Mouse (Mus musculus): ENCODE results near the gene Arhgef28.
A peak's percentile ranks its signal among the peaks of the same experiment; 100 is the strongest.

DNA sequence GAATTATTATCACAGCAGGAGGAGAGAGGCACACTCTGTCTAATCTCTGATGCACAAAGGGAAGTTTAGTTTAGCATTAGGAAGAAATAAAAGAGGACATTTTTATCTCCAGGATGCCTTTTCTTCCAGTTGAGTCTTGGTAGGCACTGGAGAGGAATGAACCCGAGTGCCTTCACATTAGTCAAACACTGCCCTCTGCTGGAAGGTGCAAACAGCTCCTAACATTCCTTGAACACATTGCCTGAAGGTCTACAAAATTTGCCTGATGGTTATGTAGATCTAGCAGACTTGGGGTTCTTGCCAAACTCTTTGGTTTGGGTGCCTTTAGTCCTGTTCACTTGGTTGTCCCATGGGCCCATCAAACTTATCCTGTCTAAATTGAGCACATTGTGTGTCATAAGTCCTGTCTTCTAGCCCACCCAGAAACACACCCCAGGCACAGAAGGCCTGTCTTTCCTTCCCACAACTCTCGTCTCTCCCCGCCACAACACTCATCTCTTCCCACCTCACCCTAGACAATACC, 165.6 kb downstream of the Arhgef28 start:
- no peak for TF ChIP-seq POLR2A (IDR thresholded peaks at IDR 0.05; ENCODE audit: low read depth, low read length)
- peak; percentile 32; the same call in 1 of the 2 replicates for TF ChIP-seq CTCF (IDR thresholded peaks at IDR 0.05; ENCODE audit: extremely low read depth, insufficient read depth, insufficient read length, insufficient replicate concordance)
